Mouse (Mus musculus) v-Abl transformed pro-B cells (cell line): Measurements from ENCODE around the gene Hdac1.

Source experiments
- in situ Hi-C, 2 experiments: fragments of 400-800 bp; cut with MboI; formaldehyde crosslinking; loops; one replicate each; pipeline ENCODE4 v1.15.1; 2025; ENCODE audit not compliant: unreplicated experiment in 2 of 2

The Hdac1 gene

GRCm38 (mm10) chr4:129479863-129480262, 62.6 kb downstream of the Hdac1 start:
- in situ Hi-C loops: no loop called here

DNA sequence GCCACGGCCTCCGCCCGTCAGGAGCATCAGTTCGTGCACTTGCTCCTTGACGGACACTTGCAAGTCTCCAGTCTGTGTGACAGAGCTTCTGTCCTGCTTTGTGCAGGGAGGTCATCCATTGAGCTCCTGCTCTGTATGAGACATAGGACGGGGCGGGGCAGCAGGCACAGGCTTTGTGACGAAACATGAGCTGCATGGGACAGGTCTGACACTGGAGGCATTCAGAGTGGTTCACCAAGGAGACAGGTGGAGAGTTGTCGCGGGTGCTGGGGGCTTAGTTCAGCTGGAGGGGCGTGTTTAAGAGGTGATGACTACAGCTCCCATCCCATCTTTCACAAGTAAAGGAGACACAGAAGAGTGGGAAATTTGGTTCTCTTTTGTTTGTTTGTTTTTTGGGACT, 66.5 kb downstream of the Hdac1 start:
- in situ Hi-C loops: no loop called here
